ENCODE assay signal across 10 mouse cellular contexts in genomic region chr6:137433521-137434137, GRCm38 (mm10).
DNase-seq lines count a peak whose midpoint lies in the region; ATAC-seq lines count a peak whose summit lies in the region.
"Had no signal": no experiment of that assay in that cellular context is flagged by ENCODE, and none has a peak within 500 bp of the region (broad histone marks: within the 10 kb centered on the region; RNA-seq: fewer than 3 reads in every experiment).

No protein-coding gene starts in this region.

- DNase-seq in left cerebral cortex, postnatal 4 days = peak; percentile 29
- DNase-seq in left cerebral cortex, postnatal 36 days (ENCODE audit: low spot score in 2 of 2) = no peak
- DNase-seq in limb, embryonic 11.5 days (ENCODE audit: low spot score) = peak; percentile 51
- no peak for DNase-seq in frontal cortex, postnatal 36 days (ENCODE audit: low spot score in 2 of 2)
- DNase-seq in adrenal gland, postnatal 25 days = no peak
- no peak for DNase-seq in thymus, postnatal 10 days (ENCODE audit: low spot score in 2 of 2)
- DNase-seq: heart, postnatal 36 days; lung, adult 18-20 months had no signal

- H3K4me2 ChIP-seq in forebrain, embryonic 16.5 days (ENCODE audit: low read length) = no peak overlapping the region
- H3K4me2 ChIP-seq in limb, embryonic 11.5 days (ENCODE audit: low read depth, severe bottlenecking) = no peak overlapping the region
- no peak overlapping the region for H3K4me2 ChIP-seq in stomach, embryonic 14.5 days (replicated peaks; ENCODE audit: low read depth, low read length)

- H3K27ac ChIP-seq in forebrain, embryonic 16.5 days (ENCODE audit: low read length) = peak overlapping the region; percentile 60
- peak overlapping the region; percentile 38; the same call in 1 of the 2 replicates for H3K27ac ChIP-seq in limb, embryonic 11.5 days (replicated peaks; ENCODE audit: low read depth, low read length)
- no peak overlapping the region for H3K27ac ChIP-seq in stomach, embryonic 14.5 days (ENCODE audit: low read length)

- ATAC-seq in forebrain, embryonic 16.5 days = peak; percentile 93
- peak; percentile 84 for ATAC-seq in limb, embryonic 11.5 days (ENCODE audit: insufficient number of reproducible peaks, low FRiP score, low TSS enrichment, low read depth)
- peak; percentile 42; the same call in 1 of the 2 replicates for ATAC-seq in stomach, embryonic 14.5 days (ENCODE audit: insufficient number of reproducible peaks, insufficient read depth, low FRiP score, low read depth)

- 0 out of 2 replicates have a peak, but pooled peaks cover 2% of the 10 kb centered on the region for H3K27me3 ChIP-seq in forebrain, embryonic 16.5 days (replicated peaks; ENCODE audit: control insufficient read depth, insufficient read depth, low read length)
- no peaks in the 10 kb centered on the region for H3K27me3 ChIP-seq in limb, embryonic 11.5 days (ENCODE audit: control insufficient read depth, insufficient read depth, low read length)
- H3K27me3 ChIP-seq in stomach, embryonic 14.5 days (ENCODE audit: control insufficient read depth, insufficient read depth, low read length) = no peaks in the 10 kb centered on the region

- no peaks in the 10 kb centered on the region for H3K36me3 ChIP-seq in forebrain, embryonic 16.5 days (ENCODE audit: control insufficient read depth, insufficient read depth)
- no peaks in the 10 kb centered on the region for H3K36me3 ChIP-seq in limb, embryonic 11.5 days (ENCODE audit: control insufficient read depth, insufficient read depth, low read length)
- H3K36me3 ChIP-seq in stomach, embryonic 14.5 days (ENCODE audit: control insufficient read depth, insufficient read depth, low read length) = no peaks in the 10 kb centered on the region

- intact Hi-C loops in left cerebral cortex, postnatal 4 days (cut with DNase I) = no loop called here
- intact Hi-C loops in left cerebral cortex, postnatal 36 days (cut with DNase I) = no loop called here

- no peak overlapping the region for H3K4me3 ChIP-seq in forebrain, embryonic 16.5 days (replicated peaks; ENCODE audit: low read length)
- H3K4me3 ChIP-seq in limb, embryonic 11.5 days (ENCODE audit: low read depth, low read length) = no peak overlapping the region
- no peak overlapping the region for H3K4me3 ChIP-seq in stomach, embryonic 14.5 days (ENCODE audit: low read depth, low read length)

- H3K9ac ChIP-seq in forebrain, embryonic 16.5 days (replicated peaks; ENCODE audit: low read depth, low read length) = 0 out of 2 replicates have a peak overlapping the region, but pooled peaks have one; percentile 17
- no peak overlapping the region for H3K9ac ChIP-seq in limb, embryonic 11.5 days (ENCODE audit: low read length)
- no peak overlapping the region for H3K9ac ChIP-seq in stomach, embryonic 14.5 days (replicated peaks; ENCODE audit: low read depth, low read length)

- H3K4me1 ChIP-seq in forebrain, embryonic 16.5 days (replicated peaks; ENCODE audit: control insufficient read depth, insufficient read depth, low read length) = peaks cover 16% of the 10 kb centered on the region
- H3K4me1 ChIP-seq in limb, embryonic 11.5 days (ENCODE audit: control insufficient read depth, insufficient read depth, low read length) = no peaks in the 10 kb centered on the region
- H3K4me1 ChIP-seq in stomach, embryonic 14.5 days (ENCODE audit: control insufficient read depth, insufficient read depth, low read length) = no peaks in the 10 kb centered on the region

- H3K9me3 ChIP-seq in forebrain, embryonic 16.5 days (ENCODE audit: control insufficient read depth, low read length) = no peaks in the 10 kb centered on the region
- H3K9me3 ChIP-seq in limb, embryonic 11.5 days (ENCODE audit: control insufficient read depth, low read length) = no peaks in the 10 kb centered on the region
- no peaks in the 10 kb centered on the region for H3K9me3 ChIP-seq in stomach, embryonic 14.5 days (ENCODE audit: control insufficient read depth, low read depth, low read length)

- WGBS in forebrain, embryonic 16.5 days = 24% methylated on average over 14 of the region's 14 CpGs
- 55% methylated on average over 14 of the region's 14 CpGs for WGBS in limb, embryonic 11.5 days
- 60% methylated on average over 14 of the region's 14 CpGs for WGBS in stomach, embryonic 14.5 days

Comparison
In these comparisons a context has a peak if more than half of its experiments do, and no peak if none do; other contexts are left out.
1. DNase-seq: peak in left cerebral cortex, postnatal 4 days (single experiment) and limb, embryonic 11.5 days (single experiment); none in left cerebral cortex, postnatal 36 days (0 of 2), frontal cortex, postnatal 36 days (0 of 2), adrenal gland, postnatal 25 days (single experiment) and thymus, postnatal 10 days (0 of 2).
2. ATAC-seq: peak in every context shown above with its lines; median percentile 93 in forebrain, embryonic 16.5 days; 84 in limb, embryonic 11.5 days; 42 in stomach, embryonic 14.5 days.